Mouse (Mus musculus) cerebellum, adult 11 months (tissue): ENCODE measurements around the gene Aqp5.

Experiments
- DNase-seq: peaks from one replicate; pipeline ENCODE4 v3.0.0; 2022

Gene Aqp5

DNA sequence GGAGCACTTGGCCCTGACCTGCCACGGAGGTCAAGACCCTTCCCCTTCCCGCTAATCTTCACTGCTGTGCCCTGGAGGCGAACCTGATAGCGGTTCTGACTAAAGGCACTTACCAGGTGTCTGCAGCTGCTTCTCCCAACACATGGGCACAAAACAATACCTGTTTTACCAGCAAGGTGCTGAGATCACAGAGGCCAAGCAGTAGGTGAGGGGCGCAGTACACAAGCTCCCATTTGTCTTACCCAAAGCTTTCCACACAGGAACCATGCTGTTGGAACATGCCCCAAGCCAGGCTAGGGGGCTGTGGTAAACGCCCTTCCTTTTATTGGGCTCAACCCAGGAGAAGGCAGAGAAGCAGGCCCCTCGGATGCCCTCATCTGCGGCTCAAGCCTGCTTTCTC is 7.0 kb downstream of the Aqp5 start:
- DNase-seq = no peak

GRCm38 (mm10) chr15:99599245-99600070 is 8.9 kb downstream of the Aqp5 start:
- DNase-seq = peak; percentile 63

GRCm38 (mm10) chr15:99600986-99601822 is 10.6 kb downstream of the Aqp5 start, which contains the start of gene Aqp6:
TSS of gene Aqp6 (plus strand) at chr15:99601400.
- DNase-seq = peak; percentile 83

DNA sequence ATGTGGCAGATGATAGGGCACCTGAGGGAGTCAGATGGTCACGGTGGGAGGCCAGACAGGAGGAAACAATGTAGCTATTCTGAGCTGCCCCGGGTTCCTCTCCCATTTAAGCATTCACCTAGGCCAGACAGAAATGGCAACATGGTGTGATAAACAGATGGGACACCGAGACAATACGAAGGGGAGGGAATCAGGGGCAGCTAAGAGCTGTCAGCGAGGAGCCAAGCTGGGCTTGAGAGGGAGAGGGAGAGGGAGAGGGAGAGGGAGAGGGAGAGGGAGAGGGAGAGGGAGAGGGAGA is 11.2 kb downstream of the Aqp5 start:
- DNase-seq = peak; percentile 90

GRCm38 (mm10) chr15:99602206-99602820 is 11.7 kb downstream of the Aqp5 start:
- DNase-seq = peak; percentile 54

- DNase-seq = no peak
Observed at GRCm38 (mm10) chr15:99603216-99603615, 12.6 kb downstream of the Aqp5 start.

- no peak for DNase-seq
Observed at GRCm38 (mm10) chr15:99605595-99605994, 15.0 kb downstream of the Aqp5 start.

GRCm38 (mm10) chr15:99606515-99606914 is 15.9 kb downstream of the Aqp5 start:
- peak; percentile 18 for DNase-seq

GRCm38 (mm10) chr15:99607388-99608113 is 17.0 kb downstream of the Aqp5 start:
- DNase-seq = peak; percentile 31

- no peak for DNase-seq
Observed at GRCm38 (mm10) chr15:99608382-99609125, 18.0 kb downstream of the Aqp5 start.

- DNase-seq = peak; percentile 16
Observed at GRCm38 (mm10) chr15:99611563-99611962, 21.0 kb downstream of the Aqp5 start.

GRCm38 (mm10) chr15:99614273-99614672 is 23.7 kb downstream of the Aqp5 start:
- DNase-seq = peak; percentile 14

DNA sequence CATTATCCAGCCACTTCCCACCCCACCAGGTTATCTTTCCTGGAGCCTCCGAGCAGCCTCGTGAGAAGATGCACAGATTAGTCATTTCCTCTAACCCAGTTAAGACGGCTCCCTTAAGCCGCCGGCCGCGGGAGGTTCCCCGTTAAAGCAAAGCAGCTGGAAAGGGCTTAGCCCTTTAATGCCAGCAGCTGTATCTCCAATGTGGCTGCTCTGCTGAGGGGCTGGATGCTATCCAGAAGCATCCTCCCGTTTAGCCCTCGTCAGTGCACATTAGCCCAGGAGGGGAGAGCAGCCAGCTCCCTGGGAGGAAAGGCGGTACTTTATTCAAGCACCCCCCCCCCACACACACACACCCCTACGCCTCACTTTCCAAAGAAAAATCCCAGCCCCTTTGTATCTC is 24.2 kb downstream of the Aqp5 start:
- DNase-seq = no peak

GRCm38 (mm10) chr15:99615246-99615645 is 24.7 kb downstream of the Aqp5 start:
- DNase-seq = peak; percentile 29

DNA sequence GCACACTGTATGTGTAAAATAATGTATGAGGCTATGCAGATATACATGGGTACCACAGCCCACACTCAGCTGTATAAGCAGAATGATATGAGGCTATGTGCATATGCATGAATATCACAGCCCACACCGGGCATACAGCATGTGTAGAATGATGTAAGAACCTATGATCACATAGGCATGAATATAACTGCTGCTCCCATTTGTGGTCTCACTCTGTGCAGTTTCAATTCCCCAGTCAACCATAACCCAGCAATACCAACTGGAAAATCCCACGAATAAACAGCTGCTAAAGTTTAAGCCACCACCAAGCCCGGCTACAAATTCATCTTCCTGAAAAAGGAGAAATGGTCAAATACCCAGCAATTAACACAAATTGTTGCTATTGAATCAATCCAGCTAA is 28.0 kb downstream of the Aqp5 start:
- no peak for DNase-seq

- DNase-seq = peak; percentile 18
Observed at GRCm38 (mm10) chr15:99619821-99620220, 29.2 kb downstream of the Aqp5 start.

DNA sequence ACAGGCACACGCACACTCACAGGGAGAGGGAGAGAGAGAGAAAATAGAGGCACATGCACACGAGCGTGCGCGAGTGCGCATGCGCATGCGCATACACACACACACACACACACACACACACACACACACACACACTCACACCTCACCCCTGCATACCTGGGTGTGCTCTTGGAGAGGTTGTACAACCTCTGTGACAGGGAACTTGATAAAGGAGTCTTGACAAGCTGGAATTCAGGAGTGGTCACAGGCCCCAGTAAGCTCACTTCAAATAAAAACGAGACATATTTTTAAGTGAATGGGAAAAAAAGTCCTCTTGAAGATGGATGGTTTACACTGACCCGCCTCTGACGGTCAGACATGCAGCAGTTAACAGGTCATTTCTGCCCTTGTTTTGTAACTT is 31.5 kb downstream of the Aqp5 start:
- no peak for DNase-seq

DNA sequence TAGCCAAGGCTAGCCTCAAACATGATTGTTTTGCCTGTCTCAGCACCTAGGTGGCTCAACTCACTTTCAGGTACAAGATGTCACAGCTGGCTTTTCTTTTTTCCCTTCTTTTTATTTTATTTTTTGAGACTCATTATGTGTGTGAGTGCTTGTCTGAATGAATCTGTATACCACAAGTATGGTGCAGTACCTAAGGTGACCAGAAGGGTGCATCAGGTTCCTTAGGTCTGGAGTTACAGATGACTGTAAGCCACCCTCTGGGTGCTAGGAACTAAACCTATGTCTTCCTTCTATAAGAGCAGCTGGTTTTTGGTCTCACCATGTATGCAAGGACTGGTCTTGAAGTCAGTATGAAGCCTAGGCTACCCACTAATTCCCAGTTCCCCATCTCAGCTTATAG is 41.0 kb downstream of the Aqp5 start:
- DNase-seq = no peak

DNA sequence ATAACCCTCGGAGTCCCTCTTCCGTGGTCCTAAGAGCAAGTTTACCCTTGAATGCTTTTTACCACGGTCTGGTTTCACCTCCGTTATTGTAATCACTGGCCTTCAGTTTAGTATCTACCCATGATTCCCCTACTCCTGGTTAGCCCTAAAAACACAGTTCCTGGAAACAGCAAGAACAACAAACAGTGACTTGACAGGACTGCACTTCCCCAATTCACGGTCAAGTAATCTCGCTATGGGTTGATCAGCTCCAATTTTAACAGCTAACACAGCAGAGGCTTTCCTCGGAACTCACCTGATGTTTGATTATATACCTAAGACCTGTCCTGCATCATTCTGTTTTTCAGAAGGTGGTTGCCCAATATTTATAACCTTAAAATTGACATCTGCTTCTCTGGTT is 44.1 kb downstream of the Aqp5 start:
- no peak for DNase-seq

GRCm38 (mm10) chr15:99637405-99638123 is 47.0 kb downstream of the Aqp5 start:
- no peak for DNase-seq

DNA sequence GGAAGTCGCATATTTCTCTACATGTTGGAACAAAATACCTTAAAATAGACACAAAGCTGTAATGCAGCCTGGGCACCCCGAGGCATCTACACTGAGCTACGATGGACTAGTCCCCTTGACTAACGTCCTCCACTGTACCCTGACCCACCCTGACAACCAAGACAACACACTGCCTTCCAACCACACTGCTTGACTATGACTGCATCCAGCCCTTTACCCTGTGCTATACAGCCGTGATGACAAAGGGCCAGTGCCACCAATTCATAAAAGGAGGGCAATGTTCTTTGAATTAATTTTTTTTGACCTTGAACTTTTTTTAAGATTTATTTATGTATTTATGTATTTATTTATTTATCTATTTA is 47.5 kb downstream of the Aqp5 start:
- DNase-seq = no peak

DNA sequence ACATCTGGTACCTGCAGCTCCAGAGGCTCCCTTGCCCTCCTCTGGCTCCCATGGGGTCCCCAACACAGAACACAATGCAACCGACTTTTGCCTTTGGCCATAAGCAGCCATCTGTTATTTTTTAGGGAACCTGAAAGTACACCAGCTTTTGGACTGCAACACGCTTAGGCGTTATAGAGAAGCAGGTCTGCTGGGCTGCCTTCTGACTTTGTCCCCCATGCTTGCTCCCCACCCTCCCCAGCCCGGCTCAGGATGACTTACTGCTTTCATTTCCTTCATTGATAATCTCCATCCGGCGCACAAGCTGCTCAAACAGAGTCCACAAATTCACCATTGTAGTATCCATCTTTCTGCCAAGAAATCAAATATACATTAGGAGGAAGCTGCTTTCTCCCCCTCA is 52.0 kb downstream of the Aqp5 start:
- no peak for DNase-seq
